Mouse (Mus musculus): ENCODE measurements around the gene Snrpd3.

- TF ChIP-seq POLR2A (IDR thresholded peaks at IDR 0.05; ENCODE audit: control insufficient read depth, low read depth, low read length) (no peak), CTCF (IDR thresholded peaks at IDR 0.05; ENCODE audit: control insufficient read depth, insufficient read depth, insufficient replicate concordance, low read depth, low read length) (no peak)
Measured at GRCm38 (mm10) chr10:75495921-75496320, 21.4 kb upstream of the Snrpd3 start.

Measured in testis, adult 2 months (tissue).